Mouse (Mus musculus): Measurements from ENCODE around the gene Unc13c.

- TF ChIP-seq CTCF (IDR thresholded peaks at IDR 0.05; ENCODE audit: low read depth) (no peak), EP300 (IDR thresholded peaks at IDR 0.05; ENCODE audit: low read depth) (no peak)
Measured at GRCm38 (mm10) chr9:73649088-73649487, 319.7 kb downstream of the Unc13c start.
